Mouse (Mus musculus): Measurements from ENCODE around the gene Creb3l4. TPM values are rescaled to one million over a fixed set of nuclear protein-coding genes. Genes with fewer than 3 reads are reported as not detected.

The Creb3l4 gene
- 0.46 TPM for polyA plus RNA-seq (2015; fragmentation: Illumina TruSeq; extraction: RNeasy Lipid Tissue Mini Kit (QIAGEN cat#74804); ENCODE audit: insufficient read depth, low replicate concordance)

DNA sequence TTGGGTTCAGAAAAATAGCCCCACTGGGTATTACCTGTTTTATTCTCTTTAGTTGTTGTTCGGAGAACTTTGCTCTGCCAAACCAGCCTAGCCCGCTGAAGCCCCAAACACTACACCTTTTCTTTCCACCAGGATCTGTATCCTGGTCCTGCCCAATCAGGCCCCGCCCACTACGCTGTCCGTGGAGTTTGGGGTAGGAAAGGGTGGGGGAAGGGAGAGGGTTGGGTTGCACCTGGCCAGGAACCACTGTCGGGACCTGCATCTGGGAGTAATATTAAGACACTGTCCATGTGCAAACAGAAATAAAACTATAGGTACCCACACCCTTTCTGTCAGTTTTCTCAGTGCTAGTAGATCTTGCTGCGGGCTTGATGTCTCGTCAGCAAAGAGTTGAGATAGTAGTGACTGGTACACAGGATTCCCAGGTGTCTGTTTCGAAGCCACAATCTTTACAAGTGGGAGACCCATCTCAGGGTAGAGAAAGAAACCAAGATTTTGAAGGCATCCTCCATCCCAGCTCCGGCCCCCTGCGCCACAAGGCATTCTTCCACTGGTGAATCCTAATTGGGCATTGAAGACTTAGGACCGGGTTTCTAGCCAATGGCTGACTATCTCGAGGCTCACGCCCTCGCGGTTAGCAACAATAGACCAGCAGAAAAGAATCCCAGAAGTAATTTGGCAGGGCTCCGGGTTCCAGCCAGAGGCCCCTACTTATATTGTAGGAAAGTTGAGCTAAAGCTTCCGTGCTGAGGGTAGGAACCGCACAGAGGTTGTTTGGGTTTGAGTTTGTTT lies at the start of gene Creb3l4:
Gene Creb3l4 (minus strand): TSS at position 529 of the 792 bp plus-strand sequence.

DNA sequence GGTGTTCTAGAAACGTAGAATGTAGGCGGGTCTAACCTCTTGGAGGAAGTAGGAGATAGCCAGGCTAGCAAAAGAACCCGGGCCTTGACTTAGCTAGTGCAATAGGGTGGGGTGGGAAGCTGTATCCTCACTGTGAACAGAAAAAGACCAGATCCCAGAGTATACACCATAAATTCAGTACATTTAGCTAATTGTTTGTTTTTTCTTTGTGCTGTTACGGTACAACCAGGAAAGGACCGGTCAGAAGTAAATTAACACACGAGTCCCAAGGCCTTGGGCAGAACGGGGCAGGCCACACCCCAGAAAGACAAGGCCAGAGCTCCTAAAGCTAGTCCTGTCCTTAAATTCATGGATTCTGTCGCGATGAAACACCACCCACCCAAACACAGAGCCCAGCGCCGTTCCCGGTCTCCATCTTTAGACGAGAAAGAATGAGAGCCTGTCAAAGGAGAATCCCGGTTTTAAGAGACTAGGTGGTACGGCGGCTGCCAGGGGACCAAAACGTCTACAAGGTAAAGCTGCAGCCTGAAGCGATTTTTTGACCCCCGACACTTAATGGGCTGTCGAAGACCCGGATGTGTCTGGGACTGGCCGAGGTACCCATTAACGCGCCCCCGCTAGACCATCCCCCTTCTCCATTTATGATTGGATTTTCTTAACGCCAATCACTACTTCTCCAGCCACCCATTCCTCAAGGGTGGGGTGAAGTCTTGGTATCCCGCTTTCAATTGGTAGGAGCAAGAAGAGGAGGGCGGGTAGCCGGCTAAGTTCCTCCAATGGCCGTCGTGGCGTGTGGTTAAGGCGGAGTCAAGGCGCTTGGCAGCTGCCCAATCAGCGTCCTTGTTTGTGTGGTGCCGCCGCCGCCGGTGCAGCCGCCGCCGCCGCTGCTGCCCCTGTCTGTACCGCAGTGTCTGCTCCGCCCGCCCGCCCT lies 49.3 kb upstream of the Creb3l4 start, which contains the start of gene Gatad2b:
Gene Gatad2b (plus strand): TSS at position 834 of the 931 bp plus-strand sequence.

GRCm38 (mm10) chr3:90265034-90265931 lies 22.0 kb upstream of the Creb3l4 start, which contains the start of gene Dennd4b:
Gene Dennd4b, plus strand, starts transcription at chr3:90265185.

DNA sequence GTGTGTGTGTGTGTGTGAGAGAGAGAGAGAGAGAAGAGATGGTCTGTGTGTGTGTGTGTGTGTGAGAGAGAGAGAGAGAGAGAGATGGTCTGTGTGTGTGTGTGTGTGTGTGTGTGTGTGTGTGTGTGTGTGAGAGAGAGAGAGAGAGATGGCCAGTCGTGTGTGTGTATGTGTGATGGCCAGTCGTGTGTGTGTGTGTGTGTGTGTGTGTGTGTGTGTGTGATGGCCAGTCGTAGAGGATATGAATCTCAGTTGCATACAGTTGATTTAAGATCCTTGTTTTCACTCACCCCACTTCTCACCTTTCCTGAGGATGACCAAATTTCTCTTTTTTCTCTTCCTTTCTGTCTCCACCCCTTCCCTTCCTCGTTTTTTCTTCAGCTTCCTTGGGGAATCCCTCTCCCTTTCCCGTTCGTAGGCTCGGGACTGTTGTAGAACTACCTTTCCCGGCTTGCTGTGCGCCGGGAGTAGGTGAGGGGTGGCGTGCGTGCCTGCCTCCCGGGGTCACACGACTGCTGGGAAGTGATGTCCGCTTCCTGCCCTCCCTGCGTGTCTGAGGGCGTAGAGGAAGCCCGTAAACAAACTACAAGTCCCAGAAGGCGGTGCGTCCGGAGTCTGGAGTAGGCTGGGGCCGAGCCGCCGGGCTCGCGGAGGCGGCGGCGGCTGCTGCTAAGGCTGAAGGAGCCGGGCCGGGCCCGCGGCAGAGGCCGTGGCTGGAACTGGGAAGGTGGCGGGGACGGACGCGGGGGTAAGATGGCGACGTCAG lies 10.5 kb upstream of the Creb3l4 start, which contains the start of gene Crtc2:
Gene Crtc2 (plus strand): TSS at position 511 of the 766 bp plus-strand sequence.

GRCm38 (mm10) chr3:90247960-90248745 lies 4.8 kb upstream of the Creb3l4 start, which contains the start of gene Slc39a1:
Gene Slc39a1, plus strand, starts transcription at chr3:90248172.

DNA sequence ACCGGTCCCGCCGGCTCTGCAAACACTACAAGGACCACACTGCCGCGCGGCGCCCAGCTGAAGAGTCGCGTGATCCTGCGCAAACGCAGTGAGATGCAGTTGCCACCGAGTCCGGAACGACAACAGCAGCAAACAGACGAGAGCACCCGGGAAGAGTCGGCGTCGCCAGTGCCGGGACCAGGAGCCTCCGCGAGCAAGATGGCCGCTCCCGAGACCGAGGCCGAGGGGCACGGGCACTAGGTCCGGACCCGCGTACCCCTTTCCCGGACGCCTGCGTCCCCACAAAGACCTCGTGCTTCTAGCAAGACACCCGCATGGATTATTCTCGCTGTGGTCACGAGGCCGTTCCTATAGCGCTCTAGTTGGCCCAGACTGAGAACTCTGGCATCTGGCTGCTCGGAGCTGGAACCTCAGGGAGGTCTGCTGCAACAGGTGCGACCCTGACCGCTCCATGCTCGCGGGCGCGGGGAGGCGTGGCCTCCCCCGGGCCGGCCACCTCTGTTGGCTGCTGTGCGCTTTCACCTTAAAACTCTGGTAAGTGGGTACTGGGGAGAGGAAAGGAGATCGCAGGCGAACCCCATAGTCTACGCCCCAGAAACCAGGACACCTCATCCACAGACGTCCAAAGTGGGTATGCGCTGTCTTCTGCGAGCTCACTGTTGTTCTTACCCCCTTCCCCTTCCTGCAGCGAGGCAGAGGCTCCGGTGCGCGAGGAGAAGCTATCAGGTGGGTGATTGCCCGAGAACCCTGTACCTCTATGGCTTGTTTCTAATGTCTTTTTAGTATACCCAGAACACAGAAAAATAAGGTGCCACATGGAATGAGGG lies 11.6 kb downstream of the Creb3l4 start, which contains the start of gene Jtb:
Gene Jtb (plus strand): TSS at position 91 of the 827 bp plus-strand sequence.

DNA sequence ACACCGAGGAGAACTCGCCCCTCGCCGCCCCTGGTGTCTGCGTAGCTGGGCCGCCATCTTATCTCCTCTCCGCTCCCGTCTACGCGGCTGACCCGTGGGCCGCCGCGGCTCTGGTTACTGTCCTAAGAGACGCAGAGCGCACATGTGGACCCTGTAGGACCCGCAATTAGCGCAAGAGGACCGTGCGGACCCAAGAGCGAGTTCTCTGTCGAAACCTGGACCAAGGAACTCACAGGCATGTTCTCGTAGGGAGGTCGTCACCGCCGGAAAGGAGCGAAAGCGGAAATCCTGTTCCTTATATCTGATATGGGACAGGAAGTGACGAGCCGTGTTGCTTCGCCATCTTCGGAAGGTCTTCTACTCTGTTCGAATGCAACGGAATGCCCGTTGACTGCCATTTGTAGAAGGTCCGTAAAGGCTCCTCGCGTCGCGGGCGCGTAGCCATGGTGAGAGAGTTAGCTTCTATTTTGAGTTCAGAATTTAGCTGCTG lies 29.9 kb downstream of the Creb3l4 start, which contains the start of the genes Rps27 and Rab13:
Gene Rps27 (minus strand): TSS at position 275 of the 490 bp plus-strand sequence.
Gene Rab13 (plus strand): TSS at position 319 of the 490 bp plus-strand sequence.

Other genes starting within 250 kb of the Creb3l4 start
- 81.9 TPM for gene Hax1, start 244.7 kb downstream of the Creb3l4 start, polyA plus RNA-seq (2015; fragmentation: Illumina TruSeq; extraction: RNeasy Lipid Tissue Mini Kit (QIAGEN cat#74804); ENCODE audit: insufficient read depth, low replicate concordance)
- gene 4933434E20Rik, start 191.9 kb downstream of the Creb3l4 start, polyA plus RNA-seq (2015; fragmentation: Illumina TruSeq; extraction: RNeasy Lipid Tissue Mini Kit (QIAGEN cat#74804); ENCODE audit: insufficient read depth, low replicate concordance), result 139 TPM
- gene Ubap2l, start 190.9 kb downstream of the Creb3l4 start, polyA plus RNA-seq (2015; fragmentation: Illumina TruSeq; extraction: RNeasy Lipid Tissue Mini Kit (QIAGEN cat#74804); ENCODE audit: insufficient read depth, low replicate concordance), result 173 TPM
- 559 TPM for gene Tpm3, start 170.9 kb downstream of the Creb3l4 start, polyA plus RNA-seq (2015; fragmentation: Illumina TruSeq; extraction: RNeasy Lipid Tissue Mini Kit (QIAGEN cat#74804); ENCODE audit: insufficient read depth, low replicate concordance)
- 1.8 TPM for gene Nup210l, start 139.4 kb downstream of the Creb3l4 start, polyA plus RNA-seq (2015; fragmentation: Illumina TruSeq; extraction: RNeasy Lipid Tissue Mini Kit (QIAGEN cat#74804); ENCODE audit: insufficient read depth, low replicate concordance)
- 14,060 TPM for gene Rps27, start 29.9 kb downstream of the Creb3l4 start, polyA plus RNA-seq (2015; fragmentation: Illumina TruSeq; extraction: RNeasy Lipid Tissue Mini Kit (QIAGEN cat#74804); ENCODE audit: insufficient read depth, low replicate concordance)
- 13.1 TPM for gene Rab13, start 29.8 kb downstream of the Creb3l4 start, polyA plus RNA-seq (2015; fragmentation: Illumina TruSeq; extraction: RNeasy Lipid Tissue Mini Kit (QIAGEN cat#74804); ENCODE audit: insufficient read depth, low replicate concordance)
- gene Jtb, start 11.9 kb downstream of the Creb3l4 start, polyA plus RNA-seq (2015; fragmentation: Illumina TruSeq; extraction: RNeasy Lipid Tissue Mini Kit (QIAGEN cat#74804); ENCODE audit: insufficient read depth, low replicate concordance), result 132 TPM
- 66.4 TPM for gene Slc39a1, start 4.7 kb upstream of the Creb3l4 start, polyA plus RNA-seq (2015; fragmentation: Illumina TruSeq; extraction: RNeasy Lipid Tissue Mini Kit (QIAGEN cat#74804); ENCODE audit: insufficient read depth, low replicate concordance)
- 98.9 TPM for gene Crtc2, start 10.7 kb upstream of the Creb3l4 start, polyA plus RNA-seq (2015; fragmentation: Illumina TruSeq; extraction: RNeasy Lipid Tissue Mini Kit (QIAGEN cat#74804); ENCODE audit: insufficient read depth, low replicate concordance)
- 39.4 TPM for gene Dennd4b, start 21.7 kb upstream of the Creb3l4 start, polyA plus RNA-seq (2015; fragmentation: Illumina TruSeq; extraction: RNeasy Lipid Tissue Mini Kit (QIAGEN cat#74804); ENCODE audit: insufficient read depth, low replicate concordance)
- 33.2 TPM for gene Gatad2b, start 49.7 kb upstream of the Creb3l4 start, polyA plus RNA-seq (2015; fragmentation: Illumina TruSeq; extraction: RNeasy Lipid Tissue Mini Kit (QIAGEN cat#74804); ENCODE audit: insufficient read depth, low replicate concordance)
- gene Slc27a3, start 146.4 kb upstream of the Creb3l4 start, polyA plus RNA-seq (2015; fragmentation: Illumina TruSeq; extraction: RNeasy Lipid Tissue Mini Kit (QIAGEN cat#74804); ENCODE audit: insufficient read depth, low replicate concordance), result 3.6 TPM
- gene Ints3, start 190.1 kb upstream of the Creb3l4 start, polyA plus RNA-seq (2015; fragmentation: Illumina TruSeq; extraction: RNeasy Lipid Tissue Mini Kit (QIAGEN cat#74804); ENCODE audit: insufficient read depth, low replicate concordance), result 30.3 TPM
- gene Npr1, start 222.4 kb upstream of the Creb3l4 start, polyA plus RNA-seq (2015; fragmentation: Illumina TruSeq; extraction: RNeasy Lipid Tissue Mini Kit (QIAGEN cat#74804); ENCODE audit: insufficient read depth, low replicate concordance), result 11.0 TPM
- gene Ilf2, start 232.6 kb upstream of the Creb3l4 start, polyA plus RNA-seq (2015; fragmentation: Illumina TruSeq; extraction: RNeasy Lipid Tissue Mini Kit (QIAGEN cat#74804); ENCODE audit: insufficient read depth, low replicate concordance), result 92.2 TPM
- gene Snapin, start 247.5 kb upstream of the Creb3l4 start, polyA plus RNA-seq (2015; fragmentation: Illumina TruSeq; extraction: RNeasy Lipid Tissue Mini Kit (QIAGEN cat#74804); ENCODE audit: insufficient read depth, low replicate concordance), result 82.6 TPM

Measured in spleen, adult 10 weeks (tissue).